Mouse (Mus musculus): ENCODE measurements at regions not wholly inside any gene's neighbourhood (a gene's known extent, or its start where the extent isn't known, plus 50 kb on each side); places are given as distances from the start of the nearest gene placed in this dataset.

DNA sequence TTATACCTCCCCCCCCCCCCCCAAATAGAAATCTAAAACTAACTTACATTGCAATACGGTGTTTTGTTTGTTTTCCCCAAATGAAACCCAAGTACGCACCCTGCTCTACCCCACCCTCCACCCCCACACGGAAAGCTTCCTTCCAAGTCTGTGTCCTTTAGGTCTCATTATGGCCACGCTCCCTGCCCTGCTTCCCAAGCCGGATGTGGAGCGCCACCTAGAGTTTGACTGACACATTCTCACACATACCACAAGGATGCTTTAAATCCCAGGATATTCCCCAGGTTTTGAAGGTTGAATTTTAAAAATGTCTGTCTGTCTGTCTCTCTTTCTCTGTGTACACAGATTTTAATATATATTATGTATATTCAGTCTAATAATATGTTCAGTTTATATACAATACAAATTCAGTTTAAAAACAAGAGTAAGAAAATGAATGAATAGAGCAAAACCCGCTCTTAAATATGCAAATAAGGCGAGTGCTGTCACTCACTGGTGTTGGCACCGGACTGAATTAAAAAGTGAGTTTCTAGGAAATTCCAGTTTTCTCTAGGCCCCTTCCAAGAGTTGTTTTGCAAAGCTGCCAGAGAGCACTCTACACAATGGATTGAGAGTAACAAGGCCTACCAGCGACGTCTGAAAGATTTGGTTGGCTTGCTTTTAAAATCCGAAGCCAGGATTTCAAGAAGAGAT, 190.9 kb upstream of the Hmga2 start:
- no peak for TF ChIP-seq ZNF384 (IDR thresholded peaks at IDR 0.05; ENCODE audit: low read depth, low read length)
- TF ChIP-seq MEF2A (IDR thresholded peaks at IDR 0.05; ENCODE audit: borderline replicate concordance, low read depth, low read length), result no peak
- no peak for TF ChIP-seq CTCF (conservative IDR thresholded peaks at IDR 0.05 in 1 of 2, IDR thresholded peaks at IDR 0.05 in 1 of 2; ENCODE audit: low read depth in 2 of 2, low read length in 2 of 2)
- no peak for TF ChIP-seq USF1 (IDR thresholded peaks at IDR 0.05; ENCODE audit: low read depth, low read length)
- no peak for TF ChIP-seq CHD2 (IDR thresholded peaks at IDR 0.05; ENCODE audit: low read length)
- TF ChIP-seq PAX5 (IDR thresholded peaks at IDR 0.05; ENCODE audit: low read length), result no peak
- TF ChIP-seq EP300 (IDR thresholded peaks at IDR 0.05; ENCODE audit: low read length), result no peak
- TF ChIP-seq USF2 (conservative IDR thresholded peaks at IDR 0.05; ENCODE audit: low read depth, low read length), result no peak
- no peak for TF ChIP-seq POLR2A (IDR thresholded peaks at IDR 0.05; ENCODE audit: low read depth, low read length)
- TF ChIP-seq MAZ (IDR thresholded peaks at IDR 0.05; ENCODE audit: low read depth, low read length), result no peak

Data from CH12.LX (cell line).